Mouse (Mus musculus): ENCODE results near the gene Hoxb5. TPM values are rescaled to one million over a fixed set of nuclear protein-coding genes. Genes with fewer than 3 reads are reported as not detected.

Hoxb5 gene
- polyA plus RNA-seq, 1 experiment from 2014 or later, result 67.1 TPM

GRCm38 (mm10) chr11:96311520-96312417 lies 8.6 kb downstream of the Hoxb5 start:
- Histone ChIP-seq H3K9ac (peak overlapping the region; percentile 100), H3K4me2 (peak overlapping the region; percentile 96), H3K4me3 (peak overlapping the region; percentile 99), H3K27ac (replicated peaks) (peak overlapping the region; percentile 100), H3K9me3 (no peaks in the 10 kb centered on the region), H3K36me3 (no peaks in the 10 kb centered on the region), H3K27me3 (no peaks in the 10 kb centered on the region), H3K4me1 (replicated peaks) (peaks cover 100% of the 10 kb centered on the region)
- WGBS, result under 1% methylated on average over 31 of the region's 31 CpGs
- ATAC-seq (ENCODE audit: low read depth), result peak; percentile 59

- 14% methylated on average over 2 of the region's 2 CpGs for WGBS
- peak overlapping the region; percentile 100 for H3K9ac ChIP-seq
- H3K4me3 ChIP-seq, result peak overlapping the region; percentile 99
- ATAC-seq (ENCODE audit: low read depth), result no peak
- H3K36me3 ChIP-seq, result no peaks in the 10 kb centered on the region
- H3K4me2 ChIP-seq, result peak overlapping the region; percentile 96
- H3K27me3 ChIP-seq, result no peaks in the 10 kb centered on the region
- H3K27ac ChIP-seq (replicated peaks), result peak overlapping the region; percentile 100
- H3K4me1 ChIP-seq (replicated peaks), result peaks cover 100% of the 10 kb centered on the region
- H3K9me3 ChIP-seq, result no peaks in the 10 kb centered on the region
Observed at GRCm38 (mm10) chr11:96313134-96313533, 10.0 kb downstream of the Hoxb5 start.

- ATAC-seq (ENCODE audit: low read depth), result no peak
- Histone ChIP-seq H3K27me3 (no peaks in the 10 kb centered on the region), H3K4me2 (peak overlapping the region; percentile 96)
Observed at GRCm38 (mm10) chr11:96313806-96314428, 10.8 kb downstream of the Hoxb5 start.

GRCm38 (mm10) chr11:96314671-96315343 lies 11.7 kb downstream of the Hoxb5 start:
- ATAC-seq (ENCODE audit: low read depth), result no peak
- peak overlapping the region; percentile 96 for H3K4me2 ChIP-seq
- H3K27ac ChIP-seq (replicated peaks), result peak overlapping the region; percentile 100
- under 1% methylated on average over 34 of the region's 34 CpGs for WGBS
- peaks cover 89% of the 10 kb centered on the region for H3K4me1 ChIP-seq (replicated peaks)
- H3K4me3 ChIP-seq, result peak overlapping the region; percentile 99
- no peaks in the 10 kb centered on the region for H3K36me3 ChIP-seq
- H3K9ac ChIP-seq, result peak overlapping the region; percentile 100
- H3K9me3 ChIP-seq, result no peaks in the 10 kb centered on the region
- H3K27me3 ChIP-seq, result no peaks in the 10 kb centered on the region

More at GRCm38 (mm10) chr11:96313806-96314428, 10.8 kb downstream of the Hoxb5 start:
- peak overlapping the region; percentile 100 for H3K9ac ChIP-seq
- no peaks in the 10 kb centered on the region for H3K9me3 ChIP-seq
- H3K4me1 ChIP-seq (replicated peaks), result peaks cover 94% of the 10 kb centered on the region
- WGBS, result 3% methylated on average over 12 of the region's 12 CpGs
- peak overlapping the region; percentile 99 for H3K4me3 ChIP-seq
- H3K27ac ChIP-seq (replicated peaks), result peak overlapping the region; percentile 100
- no peaks in the 10 kb centered on the region for H3K36me3 ChIP-seq

GRCm38 (mm10) chr11:96315344-96315681 lies 12.2 kb downstream of the Hoxb5 start:
- 2% methylated on average over 5 of the region's 5 CpGs for WGBS
- Histone ChIP-seq H3K4me3 (peak overlapping the region; percentile 99), H3K36me3 (no peaks in the 10 kb centered on the region), H3K9me3 (no peaks in the 10 kb centered on the region), H3K4me1 (replicated peaks) (peaks cover 89% of the 10 kb centered on the region), H3K27me3 (no peaks in the 10 kb centered on the region), H3K4me2 (peak overlapping the region; percentile 96), H3K27ac (replicated peaks) (peak overlapping the region; percentile 100), H3K9ac (peak overlapping the region; percentile 100)
- ATAC-seq (ENCODE audit: low read depth), result no peak

GRCm38 (mm10) chr11:96316696-96317607 lies 13.8 kb downstream of the Hoxb5 start:
- H3K9me3 ChIP-seq, result no peaks in the 10 kb centered on the region
- peak overlapping the region; percentile 100 for H3K27ac ChIP-seq (replicated peaks)
- H3K4me2 ChIP-seq, result peak overlapping the region; percentile 96
- peaks cover 7% of the 10 kb centered on the region; the same call in 1 of the 2 replicates for H3K36me3 ChIP-seq
- no peaks in the 10 kb centered on the region for H3K27me3 ChIP-seq
- peak overlapping the region; percentile 99 for H3K4me3 ChIP-seq
- H3K9ac ChIP-seq, result peak overlapping the region; percentile 100
- 4% methylated on average over 18 of the region's 18 CpGs for WGBS
- no peak for ATAC-seq (ENCODE audit: low read depth)
- H3K4me1 ChIP-seq (replicated peaks), result peaks cover 89% of the 10 kb centered on the region

- 0 out of 2 replicates have a peak, but pooled peaks have one; percentile 3 for ATAC-seq (ENCODE audit: low read depth)
- Histone ChIP-seq H3K36me3 (peaks cover 7% of the 10 kb centered on the region; the same call in 1 of the 2 replicates), H3K27me3 (no peaks in the 10 kb centered on the region), H3K4me2 (peak within 1 kb of the TSS; percentile 96), H3K4me3 (peak within 1 kb of the TSS; percentile 99), H3K4me1 (replicated peaks) (peaks cover 89% of the 10 kb centered on the region), H3K27ac (replicated peaks) (peak within 1 kb of the TSS; percentile 100), H3K9me3 (no peaks in the 10 kb centered on the region), H3K9ac (peak within 1 kb of the TSS; percentile 100)
- 1% methylated on average over 28 of the region's 28 CpGs for whole genome bisulfite sequencing
Observed at GRCm38 (mm10) chr11:96317608-96318367, 14.7 kb downstream of the Hoxb5 start, which contains the start of gene Hoxb4. Gene Hoxb4 (plus strand): TSS chr11:96318267.

- peak; percentile 67 for ATAC-seq (ENCODE audit: low read depth)
- WGBS, result under 1% methylated on average over 29 of the region's 45 CpGs
- H3K27ac ChIP-seq (replicated peaks), result peak overlapping the region; percentile 100
- H3K9me3 ChIP-seq, result no peaks in the 10 kb centered on the region
- peak overlapping the region; percentile 96 for H3K4me2 ChIP-seq
- H3K9ac ChIP-seq, result peak overlapping the region; percentile 100
- no peaks in the 10 kb centered on the region for H3K27me3 ChIP-seq
- peak overlapping the region; percentile 99 for H3K4me3 ChIP-seq
- peaks cover 7% of the 10 kb centered on the region; the same call in 1 of the 2 replicates for H3K36me3 ChIP-seq
- peaks cover 89% of the 10 kb centered on the region for H3K4me1 ChIP-seq (replicated peaks)
Observed at GRCm38 (mm10) chr11:96318368-96319070, 15.4 kb downstream of the Hoxb5 start.

GRCm38 (mm10) chr11:96319071-96319902 lies 16.2 kb downstream of the Hoxb5 start:
- Histone ChIP-seq H3K9ac (peak overlapping the region; percentile 100), H3K9me3 (no peaks in the 10 kb centered on the region), H3K4me2 (peak overlapping the region; percentile 96), H3K27ac (replicated peaks) (peak overlapping the region; percentile 100), H3K36me3 (peaks cover 10% of the 10 kb centered on the region; the same call in 1 of the 2 replicates), H3K4me1 (replicated peaks) (peaks cover 89% of the 10 kb centered on the region), H3K27me3 (no peaks in the 10 kb centered on the region), H3K4me3 (peak overlapping the region; percentile 99)
- ATAC-seq (ENCODE audit: low read depth), result peak; percentile 88
- under 1% methylated on average over 34 of the region's 34 CpGs for WGBS

All from neural tube, embryonic 13.5 days (tissue).